21 mouse cellular contexts compared by ENCODE assay signal in the genomic region with DNA sequence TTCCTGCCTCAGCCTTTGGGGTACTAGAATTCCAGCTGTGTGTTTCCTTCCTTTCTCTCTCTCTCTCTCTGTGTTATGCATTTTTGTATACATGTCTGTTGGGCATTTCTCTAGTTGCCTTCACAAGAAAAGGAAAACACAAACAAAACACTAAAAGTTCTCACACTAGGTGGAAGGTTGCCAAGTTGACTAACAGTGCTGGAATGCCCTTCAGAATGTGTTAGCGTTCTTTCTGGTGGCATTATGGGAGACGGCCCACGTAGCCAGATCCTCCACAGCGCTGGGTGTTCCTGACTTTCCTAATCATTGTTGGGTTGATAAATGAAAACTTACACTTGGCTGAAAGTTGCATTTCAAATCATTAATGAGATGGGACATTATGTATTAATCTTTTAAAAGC. TPM values are rescaled to one million over a fixed set of nuclear protein-coding genes. Genes with fewer than 3 reads are reported as not detected.
"Had no signal": no experiment of that assay in that cellular context is flagged by ENCODE, and none has a peak within 500 bp of the region (broad histone marks: within the 10 kb centered on the region; RNA-seq: fewer than 3 reads in every experiment).

No protein-coding gene starts in this region.

- H3K4me1 ChIP-seq: intestine, embryonic 15.5 days; liver, embryonic 12.5 days; liver, embryonic 15.5 days; lung, embryonic 15.5 days; midbrain, embryonic 12.5 days; midbrain, embryonic 15.5 days; neural tube, embryonic 12.5 days; neural tube, embryonic 15.5 days; stomach, embryonic 15.5 days had no signal

- H3K36me3 ChIP-seq: intestine, embryonic 15.5 days; kidney, embryonic 15.5 days; limb, embryonic 13.5 days; liver, embryonic 12.5 days; liver, embryonic 15.5 days; lung, embryonic 15.5 days; midbrain, embryonic 12.5 days; midbrain, embryonic 15.5 days; neural tube, embryonic 12.5 days; neural tube, embryonic 15.5 days; stomach, embryonic 15.5 days had no signal

- H3K4me3 ChIP-seq: intestine, embryonic 15.5 days; kidney, embryonic 15.5 days; limb, embryonic 13.5 days; liver, embryonic 12.5 days; liver, embryonic 15.5 days; lung, embryonic 15.5 days; midbrain, embryonic 12.5 days; midbrain, embryonic 15.5 days; neural tube, embryonic 12.5 days; neural tube, embryonic 15.5 days; stomach, embryonic 15.5 days had no signal

- DNase-seq: kidney, adult 18-20 months; kidney, postnatal 10 days; left cerebral cortex, postnatal 4 days; liver; right cerebral cortex, adult 18-20 months; right cerebral cortex, postnatal 25 days; spleen, adult 18-20 months; thymus, postnatal 25 days had no signal

- H3K27ac ChIP-seq: intestine, embryonic 15.5 days; kidney, embryonic 15.5 days; limb, embryonic 13.5 days; liver, embryonic 12.5 days; liver, embryonic 15.5 days; lung, embryonic 15.5 days; macrophage; midbrain, embryonic 12.5 days; midbrain, embryonic 15.5 days; neural tube, embryonic 12.5 days; neural tube, embryonic 15.5 days; stomach, embryonic 15.5 days had no signal

- ATAC-seq: intestine, embryonic 15.5 days; liver, embryonic 12.5 days; midbrain, embryonic 15.5 days had no signal

- H3K4me2 ChIP-seq: intestine, embryonic 15.5 days; kidney, embryonic 15.5 days; limb, embryonic 13.5 days; liver, embryonic 12.5 days; liver, embryonic 15.5 days; lung, embryonic 15.5 days; midbrain, embryonic 12.5 days; midbrain, embryonic 15.5 days; neural tube, embryonic 12.5 days; neural tube, embryonic 15.5 days; stomach, embryonic 15.5 days had no signal

- H3K27me3 ChIP-seq: intestine, embryonic 15.5 days; kidney, embryonic 15.5 days; limb, embryonic 13.5 days; lung, embryonic 15.5 days; midbrain, embryonic 12.5 days; midbrain, embryonic 15.5 days; neural tube, embryonic 12.5 days; neural tube, embryonic 15.5 days; stomach, embryonic 15.5 days had no signal

- H3K9me3 ChIP-seq: intestine, embryonic 15.5 days; kidney, embryonic 15.5 days; limb, embryonic 13.5 days; liver, embryonic 12.5 days; liver, embryonic 15.5 days; lung, embryonic 15.5 days; midbrain, embryonic 12.5 days; midbrain, embryonic 15.5 days; neural tube, embryonic 12.5 days; neural tube, embryonic 15.5 days; stomach, embryonic 15.5 days had no signal

- H3K9ac ChIP-seq: intestine, embryonic 15.5 days; kidney, embryonic 15.5 days; limb, embryonic 13.5 days; liver, embryonic 12.5 days; liver, embryonic 15.5 days; lung, embryonic 15.5 days; midbrain, embryonic 12.5 days; midbrain, embryonic 15.5 days; neural tube, embryonic 12.5 days; neural tube, embryonic 15.5 days; stomach, embryonic 15.5 days had no signal

RNA-seq across cellular contexts. Expression of gene 1600014C23Rik, which starts 44.8 kb away (rescaled TPM):
- polyA plus RNA-seq: limb, embryonic 13.5 days; liver, embryonic 12.5 days; liver, embryonic 15.5 days; lung, embryonic 15.5 days; macrophage; midbrain, embryonic 12.5 days; neural tube, embryonic 12.5 days; neural tube, embryonic 15.5 days; stomach, embryonic 15.5 days; thymus, postnatal 0 days had no signal
